Mouse (Mus musculus) Patski (cell line): Measurements from ENCODE around the gene Gsk3b. TPM values are rescaled to one million over a fixed set of nuclear protein-coding genes. Genes with fewer than 3 reads are reported as not detected.
A peak's percentile ranks its signal among the peaks of the same experiment; 100 is the strongest.

Source experiments
- ATAC-seq: fragments of 100-300 bp; one replicate; pipeline ENCODE4 v1.8.0; 2021
- CTCF ChIA-PET: fragments of 350-600 bp; sonication (Branson Sonifier 250); formaldehyde crosslinking; loops from one replicate; lab custom pipeline; 2022; ENCODE audit warnings: inconsistent platforms; lab: Charles Lee
- POLR2A ChIA-PET: fragments of 350-600 bp; sonication (Branson Sonifier 250); formaldehyde crosslinking; loops from one replicate; lab custom pipeline; 2022; ENCODE audit warnings: antibody characterized with exemption, inconsistent platforms; lab: Charles Lee
- DNase-seq: peaks from one replicate; pipeline ENCODE4 v3.0.0-alpha.2; 2011; ENCODE audit warnings: low read depth, low spot score
- H3K27me3 ChIP-seq: fragments of 371-371 bp; one replicate; pipeline ENCODE4 v1.5.1; 2021
- CTCF ChIP-seq: fragments of 100-300 bp; IDR thresholded peaks from one replicate; pipeline ENCODE4 v1.5.1; 2021
- in situ Hi-C: fragments of 300-500 bp; cut with MboI; formaldehyde crosslinking; loops from 3 replicates; pipeline ENCODE4 v1.11.1; 2018; ENCODE audit warnings: low pct_unique_long_range_greater_than_20kb, mixed read lengths
- polyA plus RNA-seq: library from polyadenylated mRNA; unstranded; gene quantifications from one replicate; pipeline ENCODE4 v1.2.3, GENCODE M21; 2021

Gene Gsk3b
- polyA plus RNA-seq, 1 experiment from 2014 or later: 43.9 TPM

GRCm38 (mm10) chr16:38239729-38240128, 150.9 kb downstream of the Gsk3b start:
- in situ Hi-C loops: no loop called here
- ATAC-seq (no peak), DNase-seq (no peak)
- no peaks in the 10 kb centered on the region for H3K27me3 ChIP-seq
- TF ChIP-seq CTCF: peak; percentile 71
- ChIA-PET POLR2A (no interaction called here), CTCF (interaction anchor here (1.0 to 1.7 kb wide), 4 partner anchors 9 to 265 kb away, joined by 3 to 5 read pairs (median 4); no protein-coding TSS in a partner anchor)

- no peaks in the 10 kb centered on the region for H3K27me3 ChIP-seq
- ATAC-seq (no peak), DNase-seq (no peak)
- ChIA-PET CTCF (interaction anchor here (1.0 to 1.3 kb wide), 3 partner anchors 8 to 266 kb away, joined by 3 to 4 read pairs (median 4); no protein-coding TSS in a partner anchor), POLR2A (interaction anchor here (0.6 kb wide), 1 partner anchor 53 kb away, joined by 4 read pairs; no protein-coding TSS in a partner anchor)
- TF ChIP-seq CTCF: no peak
- in situ Hi-C loops: no loop called here
These were observed 151.4 kb downstream of the Gsk3b start for GRCm38 (mm10) chr16:38240167-38240566.

- POLR2A ChIA-PET: no interaction called here
- DNase-seq: no peak
- in situ Hi-C loops: no loop called here
- TF ChIP-seq CTCF: no peak
- CTCF ChIA-PET: no interaction called here
- H3K27me3 ChIP-seq: no peaks in the 10 kb centered on the region
- ATAC-seq: no peak
These were observed 155.3 kb downstream of the Gsk3b start for GRCm38 (mm10) chr16:38244111-38244510.

- ATAC-seq: no peak
- in situ Hi-C loops: no loop called here
- CTCF ChIA-PET: no interaction called here
- POLR2A ChIA-PET: no interaction called here
- DNase-seq: no peak
- H3K27me3 ChIP-seq: no peaks in the 10 kb centered on the region
- TF ChIP-seq CTCF: no peak
These were observed 156.6 kb downstream of the Gsk3b start for GRCm38 (mm10) chr16:38245379-38245778.

GRCm38 (mm10) chr16:38245849-38246585, 157.2 kb downstream of the Gsk3b start:
- DNase-seq: no peak
- no peaks in the 10 kb centered on the region for H3K27me3 ChIP-seq
- no peak for TF ChIP-seq CTCF
- in situ Hi-C loops: no loop called here
- ChIA-PET CTCF (interaction anchor here (1.6 kb wide), 1 partner anchor 24 kb away, joined by 3 read pairs; no protein-coding TSS in a partner anchor), POLR2A (interaction anchor here (2.1 kb wide), 1 partner anchor 10 kb away, joined by 4 read pairs; no protein-coding TSS in a partner anchor)
- no peak for ATAC-seq

GRCm38 (mm10) chr16:38248331-38248961, 159.6 kb downstream of the Gsk3b start:
- in situ Hi-C loops: no loop called here
- DNase-seq (no peak), ATAC-seq (no peak)
- no peaks in the 10 kb centered on the region for H3K27me3 ChIP-seq
- CTCF ChIA-PET: interaction anchor here (1.4 to 2.0 kb wide), 2 partner anchors 9 to 17 kb away, joined by 4 read pairs; no protein-coding TSS in a partner anchor
- no peak for TF ChIP-seq CTCF
- POLR2A ChIA-PET: interaction anchor here (0.7 kb wide), 1 partner anchor 176 kb away, joined by 4 read pairs; no protein-coding TSS in a partner anchor

DNA sequence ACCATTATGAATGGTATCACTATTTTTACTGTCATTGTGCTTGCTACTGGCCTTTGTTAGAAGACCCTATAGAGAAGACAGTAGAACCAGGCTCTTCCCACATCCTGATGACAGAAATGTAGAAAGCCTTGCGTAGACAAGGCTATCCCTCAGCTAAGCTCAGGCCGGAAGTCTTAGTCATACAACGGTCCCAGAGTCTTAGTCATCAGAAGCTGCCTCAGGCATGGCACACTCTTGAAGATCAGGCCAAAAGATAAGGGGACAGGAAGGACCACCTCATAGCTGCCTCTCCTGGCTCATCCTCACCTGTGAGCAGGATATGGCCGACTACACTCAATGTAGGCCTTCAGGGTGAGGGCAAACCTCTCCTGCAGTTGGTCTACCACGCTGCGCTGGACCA, 161.7 kb downstream of the Gsk3b start:
- TF ChIP-seq CTCF: no peak
- in situ Hi-C loops: no loop called here
- H3K27me3 ChIP-seq: no peaks in the 10 kb centered on the region
- ATAC-seq: no peak
- DNase-seq: no peak
- ChIA-PET POLR2A (interaction anchor here (0.5 to 0.7 kb wide), 2 partner anchors 13 to 55 kb away, joined by 3 to 5 read pairs; no protein-coding TSS in a partner anchor), CTCF (no interaction called here)

DNA sequence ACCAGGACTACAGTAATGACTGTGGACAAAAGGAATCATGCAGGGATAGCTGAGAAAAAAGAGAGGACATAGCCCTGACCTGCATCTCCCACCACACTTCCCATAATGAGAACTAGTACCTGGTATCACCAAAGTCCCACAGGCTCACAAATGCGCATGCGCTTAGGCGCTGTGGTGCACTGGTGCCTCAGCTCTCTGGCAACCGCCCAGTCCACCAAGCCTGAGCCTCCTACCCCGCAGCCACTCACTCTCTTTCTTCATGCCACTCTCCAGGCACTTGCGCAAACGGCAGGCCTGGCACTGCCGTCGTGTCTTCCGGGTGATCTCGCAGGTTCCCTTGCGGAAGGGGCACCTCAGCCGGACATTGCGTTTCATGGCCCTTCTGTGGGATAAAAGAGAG, 165.2 kb downstream of the Gsk3b start:
- in situ Hi-C loops: no loop called here
- POLR2A ChIA-PET: no interaction called here
- TF ChIP-seq CTCF: no peak
- no peaks in the 10 kb centered on the region for H3K27me3 ChIP-seq
- DNase-seq (no peak), ATAC-seq (no peak)
- CTCF ChIA-PET: interaction anchor here (0.6 kb wide), 1 partner anchor 52 kb away, joined by 3 read pairs; no protein-coding TSS in a partner anchor

- in situ Hi-C loops: no loop called here
- ChIA-PET CTCF (interaction anchor here (1.3 kb wide), 1 partner anchor 67 kb away, joined by 3 read pairs; no protein-coding TSS in a partner anchor), POLR2A (interaction anchor here (1.3 kb wide), 1 partner anchor 8 kb away, joined by 4 read pairs; no protein-coding TSS in a partner anchor)
- ATAC-seq (no peak), DNase-seq (no peak)
- no peak for TF ChIP-seq CTCF
- H3K27me3 ChIP-seq: no peaks in the 10 kb centered on the region
These were observed 166.3 kb downstream of the Gsk3b start for GRCm38 (mm10) chr16:38255107-38255506.

DNA sequence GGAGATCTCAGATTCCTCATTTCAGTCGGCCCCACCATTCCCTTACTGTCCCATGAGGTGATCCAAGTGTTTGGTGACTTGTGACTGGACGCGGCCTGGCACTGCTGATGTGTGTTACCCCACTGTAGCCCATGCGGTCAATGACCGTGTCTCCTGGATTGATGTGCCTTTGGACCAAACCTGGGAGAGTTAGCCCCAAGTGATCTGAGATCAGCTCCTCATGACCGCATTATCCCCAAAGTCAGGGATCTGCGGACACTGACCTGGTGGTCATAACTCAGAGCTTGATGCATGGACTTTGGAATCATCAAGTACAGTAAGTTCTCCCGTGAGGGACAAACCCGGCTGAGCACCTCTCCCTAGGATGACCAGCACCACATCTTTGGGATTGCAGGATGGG, 167.1 kb downstream of the Gsk3b start:
- CTCF ChIA-PET: interaction anchor here (1.3 kb wide), 1 partner anchor 66 kb away, joined by 3 read pairs; no protein-coding TSS in a partner anchor

More for the DNA sequence above, 167.1 kb downstream of the Gsk3b start:
- no peak for TF ChIP-seq CTCF
- in situ Hi-C loops: no loop called here
- no peak for DNase-seq
- no peak for ATAC-seq
- no peaks in the 10 kb centered on the region for H3K27me3 ChIP-seq
- POLR2A ChIA-PET: interaction anchor here (1.3 kb wide), 1 partner anchor 9 kb away, joined by 4 read pairs; no protein-coding TSS in a partner anchor
